Mouse (Mus musculus): ENCODE measurements around the gene Cdkl1. TPM values are rescaled to one million over a fixed set of nuclear protein-coding genes. Genes with fewer than 3 reads are reported as not detected.

The Cdkl1 gene
- 1.1 and 1.5 TPM in 2 replicates for polyA plus RNA-seq (2012; rRNA removed)

GRCm38 (mm10) chr12:69790530-69791505 lies at the start of gene Cdkl1:
Cdkl1 (minus strand) TSS chr12:69791267.

GRCm38 (mm10) chr12:69724711-69725460 lies 66.2 kb downstream of the Cdkl1 start, which contains the start of the genes L2hgdh and Atp5s:
L2hgdh (minus strand) TSS chr12:69724873.
Atp5s (plus strand) TSS chr12:69724950.

Other genes with a start within 250 kb of the Cdkl1 start
- 4.8 and 6.3 TPM in 2 replicates for gene Vcpkmt, start 208.2 kb downstream of the Cdkl1 start, polyA plus RNA-seq (2012; rRNA removed)
- gene Sos2, start 109.4 kb downstream of the Cdkl1 start, polyA plus RNA-seq (2012; rRNA removed), result 8.9 and 11.4 TPM in 2 replicates
- 3.3 and 3.7 TPM in 2 replicates for gene L2hgdh, start 66.4 kb downstream of the Cdkl1 start, polyA plus RNA-seq (2012; rRNA removed)
- gene Atp5s, start 66.3 kb downstream of the Cdkl1 start, polyA plus RNA-seq (2012; rRNA removed), result 16.8 and 17.5 TPM in 2 replicates
- gene Atl1, start 101.3 kb upstream of the Cdkl1 start, polyA plus RNA-seq (2012; rRNA removed), result 1.2 and 1.3 TPM in 2 replicates
- 15.0 and 16.4 TPM in 2 replicates for gene Map4k5, start 101.9 kb upstream of the Cdkl1 start, polyA plus RNA-seq (2012; rRNA removed)
- 7.9 and 10.8 TPM in 2 replicates for gene Sav1, start 195.7 kb upstream of the Cdkl1 start, polyA plus RNA-seq (2012; rRNA removed)

Measured in colon, adult 2 months (tissue).